Mouse (Mus musculus): ENCODE results near the gene 1600014C10Rik.

DNA sequence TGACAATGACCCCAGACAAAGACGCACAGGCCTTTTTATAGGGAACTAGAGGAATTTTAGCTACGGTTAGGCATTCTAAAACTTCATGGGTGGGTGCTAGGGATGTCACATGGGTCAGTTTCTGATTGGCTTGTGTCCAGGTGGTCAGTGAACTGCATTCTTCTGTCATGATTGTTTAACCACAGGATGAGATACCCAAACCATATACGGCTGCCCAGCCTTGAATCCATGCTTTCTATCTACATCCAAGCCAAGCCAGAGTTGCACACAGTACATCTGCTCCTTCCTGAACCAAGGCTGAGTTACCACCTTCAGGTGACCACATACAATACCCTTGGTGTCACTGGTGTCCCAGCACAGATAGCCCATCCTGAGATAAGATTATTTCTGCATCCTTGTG lies 23.5 kb downstream of the 1600014C10Rik start:
- TF ChIP-seq CTCF (IDR thresholded peaks at IDR 0.05; ENCODE audit: low read depth): no peak
- no peak for TF ChIP-seq EP300 (IDR thresholded peaks at IDR 0.05; ENCODE audit: low read depth)
